ENCODE assay signal across 8 mouse cellular contexts in the genomic region with DNA sequence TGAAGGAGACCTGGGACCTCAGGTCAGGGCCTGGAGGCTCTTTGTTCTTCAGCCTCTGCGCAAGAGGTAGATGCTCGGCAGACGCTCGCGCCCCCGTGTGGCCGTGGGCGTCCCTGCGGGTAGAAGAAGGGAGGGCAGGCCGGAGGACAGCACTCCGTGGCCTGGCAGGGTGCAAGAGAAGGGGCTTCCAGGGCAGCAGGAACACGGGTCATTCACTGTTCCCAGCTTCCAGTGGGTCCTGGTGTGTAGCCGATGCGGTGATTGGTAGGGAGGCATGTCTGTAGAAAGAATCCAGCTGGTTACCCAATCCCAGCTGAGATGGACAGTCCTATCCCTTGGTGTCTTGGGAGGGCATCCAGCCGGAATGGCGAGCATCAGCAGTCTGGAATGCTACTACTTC.
A peak's percentile ranks its signal among the peaks of the same experiment; 100 is the strongest.
DNase-seq lines count a peak whose midpoint lies in the region; ATAC-seq and TF ChIP-seq lines count a peak whose summit lies in the region.

No protein-coding gene starts in this region.

- ATAC-seq in heart, embryonic 11.5 days (replicated peaks; ENCODE audit: insufficient number of reproducible peaks, low FRiP score, low TSS enrichment) = no peak; the same call in 1 of the 2 replicates
- peak; percentile 39 for ATAC-seq in intestine, postnatal 0 days
- ATAC-seq in limb, embryonic 14.5 days (ENCODE audit: low FRiP score, low read depth) = peak; percentile 34; the same call in 1 of the 2 replicates
- no peak for ATAC-seq in neural tube, embryonic 11.5 days (ENCODE audit: insufficient read depth, low FRiP score, low TSS enrichment)
- peak; percentile 23; the same call in 1 of the 2 replicates for ATAC-seq in stomach, embryonic 15.5 days (ENCODE audit: insufficient read depth, low FRiP score, low read depth)

- H3K4me1 ChIP-seq in heart, embryonic 11.5 days (ENCODE audit: control insufficient read depth, insufficient read depth, low read length) = no peaks in the 10 kb centered on the region
- H3K4me1 ChIP-seq in intestine, postnatal 0 days (replicated peaks; ENCODE audit: control insufficient read depth, insufficient read depth, low read length) = no peaks in the 10 kb centered on the region
- H3K4me1 ChIP-seq in limb, embryonic 14.5 days (ENCODE audit: control insufficient read depth, insufficient read depth, low read length) = peaks cover 13% of the 10 kb centered on the region
- peaks cover 19% of the 10 kb centered on the region for H3K4me1 ChIP-seq in neural tube, embryonic 11.5 days (ENCODE audit: control insufficient read depth, insufficient read depth, low read length)
- H3K4me1 ChIP-seq in stomach, embryonic 15.5 days = peaks cover 8% of the 10 kb centered on the region; the same call in 1 of the 2 replicates

- H3K36me3 ChIP-seq in heart, embryonic 11.5 days (ENCODE audit: control insufficient read depth, insufficient read depth, low read length) = no peaks in the 10 kb centered on the region
- no peaks in the 10 kb centered on the region for H3K36me3 ChIP-seq in intestine, postnatal 0 days (ENCODE audit: control insufficient read depth, insufficient read depth)
- no peaks in the 10 kb centered on the region for H3K36me3 ChIP-seq in limb, embryonic 14.5 days (ENCODE audit: control insufficient read depth, insufficient read depth, low read length)
- H3K36me3 ChIP-seq in neural tube, embryonic 11.5 days (ENCODE audit: control insufficient read depth, insufficient read depth, low read length) = no peaks in the 10 kb centered on the region
- no peaks in the 10 kb centered on the region for H3K36me3 ChIP-seq in stomach, embryonic 15.5 days

- no peak overlapping the region for H3K4me3 ChIP-seq in heart, embryonic 11.5 days (ENCODE audit: low read depth, low read length)
- H3K4me3 ChIP-seq in intestine, postnatal 0 days (ENCODE audit: low read depth, low read length) = no peak overlapping the region
- no peak overlapping the region for H3K4me3 ChIP-seq in limb, embryonic 14.5 days (replicated peaks; ENCODE audit: low read length)
- H3K4me3 ChIP-seq in neural tube, embryonic 11.5 days (ENCODE audit: low read depth, low read length) = no peak overlapping the region
- no peak overlapping the region for H3K4me3 ChIP-seq in stomach, embryonic 15.5 days (replicated peaks)

- DNase-seq in heart, adult 11 months = peak; percentile 96
- peak; percentile 88 to 91 for DNase-seq in cerebellum, postnatal 14 days
- peak; percentile 87 for DNase-seq in gastrocnemius, postnatal 10 days
- peak; percentile 41 for DNase-seq in limb, embryonic 14.5 days (ENCODE audit: low spot score)
- peak; percentile 84 for DNase-seq in neural tube, embryonic 11.5 days (ENCODE audit: low spot score)

- peak; percentile 98 for TF ChIP-seq CTCF in intestine, postnatal 0 days (IDR thresholded peaks at IDR 0.05; ENCODE audit: low read depth)

- no peaks in the 10 kb centered on the region for H3K9me3 ChIP-seq in heart, embryonic 11.5 days (replicated peaks; ENCODE audit: control insufficient read depth, low read length)
- no peaks in the 10 kb centered on the region for H3K9me3 ChIP-seq in intestine, postnatal 0 days (ENCODE audit: control insufficient read depth)
- H3K9me3 ChIP-seq in limb, embryonic 14.5 days (ENCODE audit: control insufficient read depth, low read length) = no peaks in the 10 kb centered on the region
- no peaks in the 10 kb centered on the region for H3K9me3 ChIP-seq in neural tube, embryonic 11.5 days (ENCODE audit: control insufficient read depth, low read length)
- no peaks in the 10 kb centered on the region for H3K9me3 ChIP-seq in stomach, embryonic 15.5 days

- H3K9ac ChIP-seq in heart, embryonic 11.5 days (ENCODE audit: low read depth, low read length) = no peak overlapping the region
- no peak overlapping the region for H3K9ac ChIP-seq in intestine, postnatal 0 days (ENCODE audit: low read depth, low read length)
- H3K9ac ChIP-seq in limb, embryonic 14.5 days (ENCODE audit: low read depth, low read length, severe bottlenecking) = no peak overlapping the region
- H3K9ac ChIP-seq in neural tube, embryonic 11.5 days (ENCODE audit: low read length) = no peak overlapping the region
- H3K9ac ChIP-seq in stomach, embryonic 15.5 days = no peak overlapping the region

- WGBS in heart, embryonic 11.5 days (ENCODE audit: insufficient replicate concordance) = 10% methylated on average over 16 of the region's 16 CpGs
- 17% methylated on average over 16 of the region's 16 CpGs for WGBS in intestine, postnatal 0 days
- WGBS in limb, embryonic 14.5 days = 18% methylated on average over 15 of the region's 16 CpGs
- WGBS in neural tube, embryonic 11.5 days = 15% methylated on average over 16 of the region's 16 CpGs
- 13% methylated on average over 16 of the region's 16 CpGs for WGBS in stomach, embryonic 15.5 days

- no peak overlapping the region for H3K27ac ChIP-seq in heart, embryonic 11.5 days (ENCODE audit: low read depth, low read length)
- no peak overlapping the region for H3K27ac ChIP-seq in intestine, postnatal 0 days (ENCODE audit: low read depth, low read length)
- H3K27ac ChIP-seq in limb, embryonic 14.5 days (replicated peaks; ENCODE audit: low read depth, low read length) = no peak overlapping the region
- H3K27ac ChIP-seq in neural tube, embryonic 11.5 days (ENCODE audit: low read depth, low read length) = no peak overlapping the region
- no peak overlapping the region for H3K27ac ChIP-seq in stomach, embryonic 15.5 days

- TF ChIP-seq POLR2A in limb, embryonic 14.5 days (IDR thresholded peaks at IDR 0.05; ENCODE audit: borderline replicate concordance, extremely low read depth, insufficient read depth, insufficient read length) = no peak

- 0 out of 2 replicates have a peak, but pooled peaks cover 7% of the 10 kb centered on the region for H3K27me3 ChIP-seq in heart, embryonic 11.5 days (ENCODE audit: control insufficient read depth, insufficient read depth, low read length)
- H3K27me3 ChIP-seq in intestine, postnatal 0 days (replicated peaks; ENCODE audit: control insufficient read depth, insufficient read depth, low read length) = no peaks in the 10 kb centered on the region
- no peaks in the 10 kb centered on the region for H3K27me3 ChIP-seq in limb, embryonic 14.5 days (ENCODE audit: control insufficient read depth, insufficient read depth, low read length)
- no peaks in the 10 kb centered on the region for H3K27me3 ChIP-seq in neural tube, embryonic 11.5 days (ENCODE audit: control insufficient read depth, insufficient read depth, low read length)
- no peaks in the 10 kb centered on the region for H3K27me3 ChIP-seq in stomach, embryonic 15.5 days (replicated peaks)

- H3K4me2 ChIP-seq in heart, embryonic 11.5 days = no peak overlapping the region
- no peak overlapping the region for H3K4me2 ChIP-seq in intestine, postnatal 0 days (replicated peaks; ENCODE audit: low read depth)
- no peak overlapping the region for H3K4me2 ChIP-seq in limb, embryonic 14.5 days (replicated peaks; ENCODE audit: low read depth, low read length, severe bottlenecking)
- H3K4me2 ChIP-seq in neural tube, embryonic 11.5 days (ENCODE audit: low read depth) = no peak overlapping the region
- 0 out of 2 replicates have a peak overlapping the region, but pooled peaks have one; percentile 4 for H3K4me2 ChIP-seq in stomach, embryonic 15.5 days

Comparison
In these comparisons a context has a peak if more than half of its experiments do, and no peak if none do; other contexts are left out.
1. DNase-seq: peak in every context shown above with its lines; median percentile 96 in heart, adult 11 months; 90 in cerebellum, postnatal 14 days; 87 in gastrocnemius, postnatal 10 days; 84 in neural tube, embryonic 11.5 days; 41 in limb, embryonic 14.5 days.
2. ATAC-seq: peak in intestine, postnatal 0 days (single experiment), limb, embryonic 14.5 days (single experiment) and stomach, embryonic 15.5 days (single experiment); none in heart, embryonic 11.5 days (single experiment) and neural tube, embryonic 11.5 days (single experiment).